In the genomic region with DNA sequence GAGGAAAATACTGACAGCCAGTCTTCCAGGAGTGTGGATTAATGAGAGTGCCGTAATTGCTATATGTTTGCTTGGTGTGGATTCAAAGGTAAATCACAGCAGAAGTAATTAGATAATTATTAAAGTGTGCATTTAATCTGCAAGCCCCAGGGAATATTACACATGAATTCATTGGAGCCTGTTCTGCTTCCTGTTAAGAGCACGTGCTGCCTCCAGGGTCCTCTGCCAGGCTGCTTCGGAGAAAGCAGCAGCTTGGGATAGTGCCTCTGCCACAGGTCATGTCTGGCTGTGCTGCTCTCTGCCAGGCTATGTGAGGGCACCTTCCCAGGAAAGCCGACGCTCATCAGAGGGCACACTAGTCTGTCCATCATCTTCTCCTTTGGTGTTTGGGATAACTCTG, we compare ENCODE assay signal across 29 mouse cellular contexts. TPM values are rescaled to one million over a fixed set of nuclear protein-coding genes. Genes with fewer than 3 reads are reported as not detected.
DNase-seq lines count a peak whose midpoint lies in the region; ATAC-seq and TF ChIP-seq lines count a peak whose summit lies in the region.
"Had no signal": no experiment of that assay in that cellular context is flagged by ENCODE, and none has a peak within 500 bp of the region (broad histone marks: within the 10 kb centered on the region; RNA-seq: fewer than 3 reads in every experiment).

No protein-coding gene starts in this region.

- ATAC-seq in forebrain, embryonic 16.5 days, result no peak
- ATAC-seq in forebrain, embryonic 11.5 days (replicated peaks; ENCODE audit: low FRiP score), result no peak
- no peak for ATAC-seq in midbrain, embryonic 11.5 days (ENCODE audit: low FRiP score)
- ATAC-seq in midbrain, embryonic 13.5 days, result no peak
- peak; percentile 47; the same call in 1 of the 2 replicates for ATAC-seq in neural tube, embryonic 14.5 days (ENCODE audit: low read depth)
- ATAC-seq: midbrain, embryonic 16.5 days had no signal

- peaks cover 39% of the 10 kb centered on the region for H3K4me1 ChIP-seq in forebrain, embryonic 16.5 days (replicated peaks; ENCODE audit: control insufficient read depth, insufficient read depth, low read length)
- H3K4me1 ChIP-seq in forebrain, embryonic 11.5 days (replicated peaks; ENCODE audit: control insufficient read depth, insufficient read depth, low read length), result peaks cover 5% of the 10 kb centered on the region; the same call in 1 of the 2 replicates
- H3K4me1 ChIP-seq in midbrain, embryonic 11.5 days (ENCODE audit: control insufficient read depth, insufficient read depth, low read length), result no peaks in the 10 kb centered on the region
- peaks cover 24% of the 10 kb centered on the region for H3K4me1 ChIP-seq in midbrain, embryonic 13.5 days (replicated peaks)
- no peaks in the 10 kb centered on the region for H3K4me1 ChIP-seq in neural tube, embryonic 14.5 days (ENCODE audit: control insufficient read depth, insufficient read depth, low read length)
- H3K4me1 ChIP-seq: limb, embryonic 15.5 days; liver, embryonic 13.5 days had no signal

- H3K9me3 ChIP-seq in forebrain, embryonic 16.5 days (ENCODE audit: control insufficient read depth, low read length), result no peaks in the 10 kb centered on the region
- H3K9me3 ChIP-seq in forebrain, embryonic 11.5 days (ENCODE audit: control insufficient read depth, low read length), result no peaks in the 10 kb centered on the region
- H3K9me3 ChIP-seq in midbrain, embryonic 11.5 days (ENCODE audit: control insufficient read depth, low read length), result no peaks in the 10 kb centered on the region
- no peaks in the 10 kb centered on the region for H3K9me3 ChIP-seq in midbrain, embryonic 13.5 days
- no peaks in the 10 kb centered on the region for H3K9me3 ChIP-seq in neural tube, embryonic 14.5 days (ENCODE audit: control insufficient read depth, low read length)
- H3K9me3 ChIP-seq: forebrain, embryonic 12.5 days; hindbrain, embryonic 15.5 days; kidney, embryonic 15.5 days; limb, embryonic 10.5 days; limb, embryonic 15.5 days; liver, embryonic 13.5 days had no signal

- H3K27me3 ChIP-seq in forebrain, embryonic 16.5 days (replicated peaks; ENCODE audit: control insufficient read depth, insufficient read depth, low read length), result no peaks in the 10 kb centered on the region; the same call in 1 of the 2 replicates
- H3K27me3 ChIP-seq in forebrain, embryonic 11.5 days (ENCODE audit: control insufficient read depth, insufficient read depth, low read length), result peaks cover 66% of the 10 kb centered on the region
- peaks cover 73% of the 10 kb centered on the region for H3K27me3 ChIP-seq in midbrain, embryonic 11.5 days (ENCODE audit: control insufficient read depth, insufficient read depth, low read length)
- peaks cover 96% of the 10 kb centered on the region for H3K27me3 ChIP-seq in midbrain, embryonic 13.5 days
- H3K27me3 ChIP-seq in neural tube, embryonic 14.5 days (ENCODE audit: control insufficient read depth, insufficient read depth, low read length), result peaks cover 7% of the 10 kb centered on the region; the same call in 1 of the 2 replicates
- H3K27me3 ChIP-seq: liver, embryonic 13.5 days had no signal

- WGBS in forebrain, embryonic 16.5 days, result 39% methylated on average over 5 of the region's 5 CpGs
- WGBS in forebrain, embryonic 11.5 days, result 66% methylated on average over 5 of the region's 5 CpGs
- WGBS in midbrain, embryonic 11.5 days, result 79% methylated on average over 5 of the region's 5 CpGs
- WGBS in midbrain, embryonic 13.5 days, result 49% methylated on average over 5 of the region's 5 CpGs
- 47% methylated on average over 5 of the region's 5 CpGs for WGBS in neural tube, embryonic 14.5 days

- no peak overlapping the region for H3K27ac ChIP-seq in forebrain, embryonic 16.5 days (ENCODE audit: low read length)
- H3K27ac ChIP-seq in forebrain, embryonic 11.5 days (ENCODE audit: low read depth, low read length), result no peak overlapping the region
- no peak overlapping the region for H3K27ac ChIP-seq in midbrain, embryonic 11.5 days (ENCODE audit: low read depth, low read length)
- H3K27ac ChIP-seq in midbrain, embryonic 13.5 days, result no peak overlapping the region
- H3K27ac ChIP-seq in neural tube, embryonic 14.5 days (ENCODE audit: low read depth, low read length), result no peak overlapping the region
- H3K27ac ChIP-seq: forebrain, embryonic 12.5 days; gastrocnemius, adult 2 months; hindbrain, embryonic 15.5 days; kidney, embryonic 15.5 days; layer of hippocampus, adult 2 months; limb, embryonic 10.5 days; limb, embryonic 15.5 days; liver, embryonic 13.5 days had no signal

- 0 out of 2 replicates have a peak overlapping the region, but pooled peaks have one; percentile 6 for H3K9ac ChIP-seq in forebrain, embryonic 16.5 days (replicated peaks; ENCODE audit: low read depth, low read length)
- no peak overlapping the region for H3K9ac ChIP-seq in forebrain, embryonic 11.5 days (ENCODE audit: low read length)
- H3K9ac ChIP-seq in midbrain, embryonic 11.5 days (ENCODE audit: low read length), result no peak overlapping the region
- no peak overlapping the region for H3K9ac ChIP-seq in midbrain, embryonic 13.5 days (replicated peaks)
- no peak overlapping the region for H3K9ac ChIP-seq in neural tube, embryonic 14.5 days (replicated peaks; ENCODE audit: low read depth, low read length)
- H3K9ac ChIP-seq: forebrain, embryonic 12.5 days; hindbrain, embryonic 15.5 days; kidney, embryonic 15.5 days; limb, embryonic 15.5 days; liver, embryonic 13.5 days had no signal

- H3K4me3 ChIP-seq in forebrain, embryonic 16.5 days (replicated peaks; ENCODE audit: low read length), result no peak overlapping the region
- no peak overlapping the region for H3K4me3 ChIP-seq in forebrain, embryonic 11.5 days (ENCODE audit: low read depth, low read length)
- no peak overlapping the region for H3K4me3 ChIP-seq in midbrain, embryonic 11.5 days (ENCODE audit: low read depth, low read length)
- no peak overlapping the region for H3K4me3 ChIP-seq in midbrain, embryonic 13.5 days (replicated peaks)
- no peak overlapping the region for H3K4me3 ChIP-seq in neural tube, embryonic 14.5 days (ENCODE audit: low read depth, low read length)
- H3K4me3 ChIP-seq: forebrain, embryonic 12.5 days; gastrocnemius, adult 2 months; hindbrain, embryonic 15.5 days; kidney, embryonic 15.5 days; layer of hippocampus, adult 2 months; limb, embryonic 10.5 days; limb, embryonic 15.5 days; liver, embryonic 13.5 days had no signal

- no peak for TF ChIP-seq POLR2A in brain, embryonic 14.5 days (IDR thresholded peaks at IDR 0.05; ENCODE audit: borderline replicate concordance, extremely low read depth, insufficient read depth, insufficient read length, poor library complexity, severe bottlenecking)

- no peak overlapping the region for H3K4me2 ChIP-seq in forebrain, embryonic 16.5 days (ENCODE audit: low read length)
- no peak overlapping the region for H3K4me2 ChIP-seq in forebrain, embryonic 11.5 days (ENCODE audit: low read depth, low read length, severe bottlenecking)
- no peak overlapping the region for H3K4me2 ChIP-seq in midbrain, embryonic 11.5 days
- no peak overlapping the region for H3K4me2 ChIP-seq in midbrain, embryonic 13.5 days (replicated peaks)
- no peak overlapping the region for H3K4me2 ChIP-seq in neural tube, embryonic 14.5 days (ENCODE audit: low read depth, low read length)
- H3K4me2 ChIP-seq: forebrain, embryonic 12.5 days; heart, embryonic 11.5 days; hindbrain, embryonic 15.5 days; kidney, embryonic 15.5 days; limb, embryonic 15.5 days; liver, embryonic 13.5 days had no signal

- no peaks in the 10 kb centered on the region for H3K36me3 ChIP-seq in forebrain, embryonic 16.5 days (ENCODE audit: control insufficient read depth, insufficient read depth)
- no peaks in the 10 kb centered on the region for H3K36me3 ChIP-seq in forebrain, embryonic 11.5 days (ENCODE audit: control insufficient read depth, insufficient read depth, low read length)
- H3K36me3 ChIP-seq in midbrain, embryonic 11.5 days (ENCODE audit: control insufficient read depth, insufficient read depth, low read length), result no peaks in the 10 kb centered on the region
- H3K36me3 ChIP-seq in midbrain, embryonic 13.5 days, result no peaks in the 10 kb centered on the region
- no peaks in the 10 kb centered on the region for H3K36me3 ChIP-seq in neural tube, embryonic 14.5 days (ENCODE audit: control insufficient read depth, insufficient read depth, low read length)
- H3K36me3 ChIP-seq: forebrain, embryonic 12.5 days; hindbrain, embryonic 15.5 days; kidney, embryonic 15.5 days; limb, embryonic 10.5 days; limb, embryonic 15.5 days; liver, embryonic 13.5 days had no signal

- TF ChIP-seq CTCF in brain, embryonic 14.5 days (IDR thresholded peaks at IDR 0.05; ENCODE audit: borderline replicate concordance, extremely low read depth, insufficient read depth, insufficient read length), result no peak

- no peak for DNase-seq in forebrain, embryonic 11.5 days (ENCODE audit: low spot score)
- DNase-seq in midbrain, embryonic 11.5 days (ENCODE audit: low spot score, missing footprints), result peak; percentile 64
- peak; percentile 70 for DNase-seq in brain, embryonic 14.5 days (ENCODE audit: low read depth)
- no peak for DNase-seq in cerebellum, adult 9-11 months
- DNase-seq: adrenal gland, postnatal 14 days; cerebellum, adult 11-12 months; gastrocnemius, adult 2 months; gastrocnemius, postnatal 36 days; heart, adult 18-20 months; heart, postnatal 36 days; kidney, adult 18-20 months; kidney, postnatal 25 days; liver, embryonic 13.5 days; lung, adult 18-20 months; lung, postnatal 14 days had no signal

RNA-seq across cellular contexts. Expression of gene A230072I06Rik, which starts 55.5 kb away (rescaled TPM):
- 0.17 and 0.77 TPM in 2 replicates for polyA plus RNA-seq in forebrain, embryonic 16.5 days (2015; fragmentation: Nextera tagmentation; extraction: Ambion mirVana)
- not detected in 2 replicates for polyA plus RNA-seq in forebrain, embryonic 11.5 days (2014; fragmentation: Nextera tagmentation; extraction: Ambion mirVana)
- not detected in 2 replicates for polyA plus RNA-seq in midbrain, embryonic 11.5 days (2014; fragmentation: Nextera tagmentation; extraction: Ambion mirVana)
- 0.13 TPM in 1 of 2 replicates, not detected in the other for polyA plus RNA-seq in midbrain, embryonic 13.5 days (2015; fragmentation: Nextera tagmentation; extraction: Ambion mirVana)
- 0.11 and 0.29 TPM in 2 replicates for polyA plus RNA-seq in brain, embryonic 14.5 days (2012; rRNA removed)
- not detected in 2 replicates for polyA plus RNA-seq in neural tube, embryonic 14.5 days (2014; fragmentation: Nextera tagmentation; extraction: Ambion mirVana)
- polyA plus RNA-seq: embryonic facial prominence, embryonic 11.5 days; heart, embryonic 11.5 days; heart, embryonic 16.5 days; intestine, embryonic 14.5 days; kidney, embryonic 15.5 days; limb, embryonic 10.5 days; limb, embryonic 15.5 days; liver, embryonic 13.5 days; midbrain, embryonic 16.5 days had no signal

Comparison
In these comparisons a context has a peak if more than half of its experiments do, and no peak if none do; other contexts are left out.
1. DNase-seq: peak in midbrain, embryonic 11.5 days (single experiment) and brain, embryonic 14.5 days (single experiment); none in forebrain, embryonic 11.5 days (single experiment) and cerebellum, adult 9-11 months (single experiment).